Mouse (Mus musculus): ENCODE results near the gene Slc7a1. TPM values are rescaled to one million over a fixed set of nuclear protein-coding genes. Genes with fewer than 3 reads are reported as not detected.

Slc7a1 gene
- total and polyA plus RNA-seq, 3 experiments = 64.1 to 133 (median 80.9) TPM

DNA sequence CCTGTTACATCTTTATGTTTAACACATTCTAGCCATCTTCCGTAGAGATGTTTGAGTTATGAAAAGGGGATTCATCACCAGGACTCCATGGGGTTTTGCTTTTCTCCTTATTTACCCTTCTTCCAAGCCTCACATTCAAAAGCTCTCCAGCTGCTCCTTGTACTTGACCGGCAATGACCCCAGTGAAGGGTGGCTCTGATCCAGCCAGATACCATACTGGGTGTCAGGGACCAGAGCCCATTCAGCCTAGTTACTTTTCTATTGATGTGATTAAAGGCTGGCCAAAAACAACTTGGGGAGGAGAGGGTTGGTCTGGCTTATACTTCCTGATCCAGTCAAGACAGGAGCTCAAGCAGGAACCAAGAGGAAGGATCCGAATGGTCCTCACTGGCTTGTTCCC is 116.1 kb downstream of the Slc7a1 start:
- no peaks in the 10 kb centered on the region for H3K4me1 ChIP-seq (ENCODE audit: control insufficient read depth in 1 of 2, insufficient read depth in 2 of 2, low read length in 2 of 2)
- DNase-seq (ENCODE audit: low read depth, low spot score) = no peak
- no peaks in the 10 kb centered on the region for H3K36me3 ChIP-seq (ENCODE audit: control insufficient read depth in 1 of 2, insufficient read depth in 2 of 2, low read length in 2 of 2)
- no peak overlapping the region for H3K9ac ChIP-seq (ENCODE audit: control insufficient read depth, low read depth, low read length, poor library complexity, severe bottlenecking)
- H3K27ac ChIP-seq (ENCODE audit: control insufficient read depth, low read depth, low read length) = no peak overlapping the region
- TF ChIP-seq NELFE (IDR thresholded peaks at IDR 0.05; ENCODE audit: low read depth, low read length) (no peak), EP300 (IDR thresholded peaks at IDR 0.05; ENCODE audit: low read depth in 1 of 2, low read length in 2 of 2) (no peak), POLR2AphosphoS2 (IDR thresholded peaks at IDR 0.05; ENCODE audit: low read length) (no peak), JUND (IDR thresholded peaks at IDR 0.05; ENCODE audit: low read depth, low read length) (no peak), CHD1 (IDR thresholded peaks at IDR 0.05; ENCODE audit: low read depth, low read length) (no peak), MXI1 (IDR thresholded peaks at IDR 0.05; ENCODE audit: low read depth, low read length) (no peak), HCFC1 (IDR thresholded peaks at IDR 0.05; ENCODE audit: low read depth, low read length) (no peak), ZKSCAN1 (IDR thresholded peaks at IDR 0.05; ENCODE audit: low read depth, low read length) (no peak), USF1 (IDR thresholded peaks at IDR 0.05; ENCODE audit: low read depth, low read length) (no peak), MEF2A (IDR thresholded peaks at IDR 0.05; ENCODE audit: extremely low read depth, insufficient replicate concordance, low read depth, low read length, poor library complexity, severe bottlenecking) (no peak), TAL1 (IDR thresholded peaks at IDR 0.05; ENCODE audit: low read length) (no peak)
- H3K4me3 ChIP-seq (ENCODE audit: control insufficient read depth in 1 of 2, insufficient read depth in 1 of 2, low read depth in 2 of 2, low read length in 2 of 2) = no peak overlapping the region
- H3K27me3 ChIP-seq (ENCODE audit: control insufficient read depth in 1 of 2, insufficient read depth in 2 of 2, low read length in 2 of 2) = no peaks in the 10 kb centered on the region
- no peaks in the 10 kb centered on the region for H3K9me3 ChIP-seq (replicated peaks; ENCODE audit: insufficient read depth, low read length)
- H3K79me2 ChIP-seq (ENCODE audit: control insufficient read depth, insufficient read depth, low read length, poor library complexity) = no peaks in the 10 kb centered on the region

DNA sequence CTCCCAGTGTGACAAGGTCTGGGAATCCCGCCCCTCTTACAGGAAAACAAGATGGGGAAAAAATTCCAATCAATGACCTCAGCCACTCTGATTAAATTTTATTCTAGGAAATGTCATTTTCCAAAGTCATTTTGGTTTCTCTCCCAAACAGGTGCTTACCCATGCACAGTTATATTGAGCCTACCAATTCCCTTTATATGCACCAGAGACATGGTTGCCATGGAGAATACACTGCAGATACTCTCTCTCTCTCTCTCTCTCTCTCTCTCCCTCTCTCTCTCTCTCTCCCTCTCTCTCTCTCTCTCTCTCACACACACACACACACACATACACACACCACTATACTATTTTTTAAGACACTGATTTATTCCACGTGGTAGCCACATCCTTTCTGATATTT is 116.5 kb downstream of the Slc7a1 start:
- H3K27ac ChIP-seq (ENCODE audit: control insufficient read depth, low read depth, low read length) = no peak overlapping the region
- no peak overlapping the region for H3K9ac ChIP-seq (ENCODE audit: control insufficient read depth, low read depth, low read length, poor library complexity, severe bottlenecking)
- no peak for TF ChIP-seq MXI1 (IDR thresholded peaks at IDR 0.05; ENCODE audit: low read depth, low read length)
- no peak for TF ChIP-seq TCF12 (IDR thresholded peaks at IDR 0.05; ENCODE audit: low read depth, low read length)
- TF ChIP-seq CHD2 (IDR thresholded peaks at IDR 0.05; ENCODE audit: low read length) = no peak
- TF ChIP-seq ETS1 (IDR thresholded peaks at IDR 0.05; ENCODE audit: low read depth, low read length) = no peak
- no peak for TF ChIP-seq POLR2AphosphoS5 (IDR thresholded peaks at IDR 0.05; ENCODE audit: borderline replicate concordance, low read depth, low read length)
- TF ChIP-seq TBP (IDR thresholded peaks at IDR 0.05; ENCODE audit: low read depth, low read length) = no peak
- no peak for TF ChIP-seq USF2 (IDR thresholded peaks at IDR 0.05; ENCODE audit: borderline replicate concordance in 1 of 2, insufficient read depth in 1 of 2, low read depth in 1 of 2, low read length in 2 of 2)
- H3K4me1 ChIP-seq (ENCODE audit: control insufficient read depth in 1 of 2, insufficient read depth in 2 of 2, low read length in 2 of 2) = no peaks in the 10 kb centered on the region
- H3K79me2 ChIP-seq (ENCODE audit: control insufficient read depth, insufficient read depth, low read length, poor library complexity) = no peaks in the 10 kb centered on the region
- H3K36me3 ChIP-seq (ENCODE audit: control insufficient read depth in 1 of 2, insufficient read depth in 2 of 2, low read length in 2 of 2) = no peaks in the 10 kb centered on the region
- no peak for DNase-seq (ENCODE audit: low read depth, low spot score)
- H3K9me3 ChIP-seq (replicated peaks; ENCODE audit: insufficient read depth, low read length) = no peaks in the 10 kb centered on the region
- no peaks in the 10 kb centered on the region for H3K27me3 ChIP-seq (ENCODE audit: control insufficient read depth in 1 of 2, insufficient read depth in 2 of 2, low read length in 2 of 2)
- H3K4me3 ChIP-seq (ENCODE audit: control insufficient read depth in 1 of 2, insufficient read depth in 1 of 2, low read depth in 2 of 2, low read length in 2 of 2) = no peak overlapping the region

All from MEL (cell line).